Mouse (Mus musculus) brain, adult 10 weeks (tissue): ENCODE results near the gene Cnot9. TPM values are rescaled to one million over a fixed set of nuclear protein-coding genes. Genes with fewer than 3 reads are reported as not detected.

Experiments used
- polyA plus RNA-seq: library from polyadenylated mRNA; stranded (reverse); fragments of 350-450 nt; fragmentation: Illumina TruSeq; extraction: RNeasy Lipid Tissue Mini Kit (QIAGEN cat#74804); gene quantifications from one replicate; pipeline ENCODE4 v1.2.3, GENCODE M21; 2015; ENCODE audit warnings: low read depth, low replicate concordance

Cnot9 gene
- 23.2 TPM for polyA plus RNA-seq

DNA sequence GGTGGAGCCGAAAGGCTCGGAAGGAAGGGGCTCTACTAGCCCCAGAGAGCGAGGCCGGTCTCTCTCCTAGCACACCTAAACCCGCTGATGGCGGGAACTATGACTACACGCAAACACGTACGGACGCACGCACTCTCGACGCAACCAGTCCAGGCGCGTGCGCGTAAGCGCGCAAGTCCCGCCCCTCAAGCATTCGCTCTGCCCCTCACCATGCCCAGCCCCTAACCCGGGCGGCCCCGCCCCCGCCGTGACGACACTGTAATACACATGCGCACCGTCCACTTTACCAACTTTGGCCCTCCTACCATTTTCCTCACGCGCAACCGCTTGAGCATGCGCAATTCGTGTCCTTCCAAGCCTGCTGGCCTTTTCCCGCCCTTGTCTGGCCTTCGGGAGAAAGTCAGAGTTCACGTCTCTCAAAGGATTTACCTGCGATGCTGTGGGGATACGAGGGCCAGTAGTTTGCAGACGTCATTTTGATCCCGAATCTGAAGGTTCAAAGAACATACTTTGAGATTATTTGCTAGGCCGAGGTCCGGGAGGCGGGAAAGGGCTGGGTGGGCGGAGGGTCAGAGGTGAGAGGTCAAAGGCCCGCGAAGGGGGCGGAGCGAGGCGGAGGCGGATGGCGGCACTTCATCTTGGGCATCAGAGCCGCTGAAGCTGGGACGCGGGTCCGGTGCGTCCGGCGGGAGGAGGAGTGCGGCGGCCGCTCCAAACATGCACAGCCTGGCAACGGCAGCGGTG lies at the start of gene Cnot9:
Cnot9 (plus strand) TSS at position 338 of the 744 bp plus-strand sequence.

DNA sequence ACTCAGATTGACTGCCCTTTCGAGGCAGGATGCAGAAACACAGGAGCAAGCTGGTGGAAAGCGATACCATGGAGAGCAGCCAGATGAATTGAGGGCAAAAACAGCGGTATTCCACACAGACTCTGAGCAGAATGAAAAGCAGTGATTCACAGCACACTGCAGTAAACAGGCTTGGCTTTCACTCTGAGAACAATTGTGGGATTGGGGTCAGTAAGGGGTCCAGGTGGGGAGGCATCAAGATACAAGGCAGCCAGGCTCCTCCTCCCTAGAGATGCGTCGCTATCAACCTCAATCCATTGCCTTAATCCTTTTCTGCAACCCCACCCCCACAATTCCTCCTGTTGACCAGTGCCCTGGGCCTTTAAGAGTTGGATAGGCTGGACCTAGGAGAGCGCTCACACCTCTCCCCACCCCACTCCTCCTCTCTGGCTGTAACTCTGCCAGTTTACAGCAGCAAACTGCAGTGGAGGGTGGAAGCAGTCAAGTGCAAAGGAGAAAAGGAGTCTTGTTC lies 36.6 kb downstream of the Cnot9 start, which contains the start of gene Plcd4:
Plcd4 (plus strand) TSS at position 438 of the 511 bp plus-strand sequence.

DNA sequence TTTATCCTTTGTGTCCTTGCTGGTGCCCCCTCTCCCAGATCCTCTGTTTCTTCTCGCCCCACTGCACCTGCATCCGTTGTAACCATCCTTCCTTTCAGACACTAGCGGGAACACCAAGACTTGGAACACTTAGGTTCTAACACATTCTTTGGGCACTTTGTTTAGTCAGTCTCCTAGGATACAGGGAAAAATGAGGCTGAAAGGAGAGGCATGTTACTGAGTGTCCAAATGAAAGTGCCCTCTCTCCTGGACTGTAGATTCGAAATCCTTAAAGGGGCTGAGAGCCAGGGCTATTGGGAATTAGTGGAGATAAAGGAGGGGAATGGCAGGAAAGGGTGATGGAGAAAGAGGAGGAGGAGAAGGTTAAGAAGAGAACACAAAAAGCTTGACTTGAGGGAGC lies 38.3 kb downstream of the Cnot9 start, which contains the start of gene Usp37:
Usp37 (minus strand) TSS at position 101 of the 400 bp plus-strand sequence.

Other genes starting within 250 kb of the Cnot9 start
- gene Gpbar1, start 227.5 kb upstream of the Cnot9 start, polyA plus RNA-seq: not detected
- 163 TPM for gene Aamp, start 221.3 kb upstream of the Cnot9 start, polyA plus RNA-seq
- gene Pnkd, start 221.1 kb upstream of the Cnot9 start, polyA plus RNA-seq: 190 TPM
- gene Tmbim1, start 200.4 kb upstream of the Cnot9 start, polyA plus RNA-seq: 43.4 TPM
- gene Catip, start 143.9 kb upstream of the Cnot9 start, polyA plus RNA-seq: 3.0 TPM
- gene Slc11a1, start 130.9 kb upstream of the Cnot9 start, polyA plus RNA-seq: 5.6 TPM
- gene Ctdsp1, start 114.5 kb upstream of the Cnot9 start, polyA plus RNA-seq: 21.4 TPM
- 0.31 TPM for gene Vil1, start 96.7 kb upstream of the Cnot9 start, polyA plus RNA-seq
- gene Plcd4, start 36.8 kb downstream of the Cnot9 start, polyA plus RNA-seq: 18.9 TPM
- 11.9 TPM for gene Usp37, start 38.2 kb downstream of the Cnot9 start, polyA plus RNA-seq
- gene Zfp142, start 82.2 kb downstream of the Cnot9 start, polyA plus RNA-seq: 13.0 TPM
- gene Bcs1l, start 82.2 kb downstream of the Cnot9 start, polyA plus RNA-seq: 27.9 TPM
- 63.7 TPM for gene Rnf25, start 95.3 kb downstream of the Cnot9 start, polyA plus RNA-seq
- 2.6 TPM for gene Stk36, start 95.4 kb downstream of the Cnot9 start, polyA plus RNA-seq
- 11.5 TPM for gene Ttll4, start 155.7 kb downstream of the Cnot9 start, polyA plus RNA-seq
- gene Cyp27a1, start 207.5 kb downstream of the Cnot9 start, polyA plus RNA-seq: 11.0 TPM
- gene Prkag3, start 243.2 kb downstream of the Cnot9 start, polyA plus RNA-seq: not detected